Mouse (Mus musculus) E14TG2a.4 (cell line): Measurements from ENCODE around the gene Alkbh7.

ENCODE experiments used
- CTCF ChIP-seq: conservative IDR thresholded peaks from 2 replicates; pipeline ENCODE4 v1.5.1; 2014; ENCODE audit warnings: low read length
- POU5F1 ChIP-seq: IDR thresholded peaks from 2 replicates; pipeline ENCODE4 v1.6.1; 2014; ENCODE audit warnings: low read length, borderline replicate concordance

DNA sequence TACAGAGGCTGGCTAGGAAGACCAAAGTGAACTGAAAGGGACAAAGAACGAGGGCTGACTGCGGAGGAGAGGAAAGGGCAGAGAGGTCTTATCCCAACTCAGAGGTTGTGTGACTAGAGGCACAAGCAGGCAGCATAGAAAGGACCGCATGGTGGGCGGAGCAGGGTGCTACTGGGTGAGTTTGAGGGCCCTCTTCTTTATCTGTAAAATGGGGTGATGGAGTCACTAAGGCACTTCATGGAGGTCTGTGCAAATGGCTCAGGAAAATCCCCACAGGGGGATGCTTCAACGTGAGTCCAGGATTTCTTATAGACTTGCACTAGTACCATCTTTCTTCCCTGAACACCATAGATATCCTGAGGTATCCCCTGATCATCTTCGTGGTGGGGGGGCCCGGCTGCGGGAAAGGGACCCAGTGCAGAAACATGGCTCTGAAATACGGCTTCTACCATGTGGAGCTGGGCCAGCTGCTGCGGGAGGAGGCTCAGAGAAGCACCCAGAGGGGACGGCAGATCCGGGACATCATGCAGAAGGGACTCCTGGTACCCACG lies 15.2 kb downstream of the Alkbh7 start:
- TF ChIP-seq CTCF (no peak), POU5F1 (no peak)
